Mouse (Mus musculus): ENCODE measurements at regions not wholly inside any gene's neighbourhood (a gene's known extent, or its start where the extent isn't known, plus 50 kb on each side); places are given as distances from the start of the nearest gene placed in this dataset.

- DNase-seq: no peak
These were observed 203.1 kb upstream of the Gm9833 start for GRCm38 (mm10) chr3:9884691-9885354.

- DNase-seq: peak; percentile 39 to 52
These were observed 202.3 kb upstream of the Gm9833 start for GRCm38 (mm10) chr3:9885565-9885964.

- DNase-seq: no peak
These were observed 201.8 kb upstream of the Gm9833 start for GRCm38 (mm10) chr3:9886077-9886476.

- DNase-seq: no peak
These were observed 200.9 kb upstream of the Gm9833 start for GRCm38 (mm10) chr3:9886765-9887626.

GRCm38 (mm10) chr3:9887627-9887994, 200.3 kb upstream of the Gm9833 start:
- no peak for DNase-seq

- DNase-seq: no peak
These were observed 199.9 kb upstream of the Gm9833 start for GRCm38 (mm10) chr3:9888051-9888450.

GRCm38 (mm10) chr3:9892884-9893494, 194.9 kb upstream of the Gm9833 start:
- DNase-seq: no peak

GRCm38 (mm10) chr3:9895396-9896135, 192.3 kb upstream of the Gm9833 start:
- DNase-seq: no peak

GRCm38 (mm10) chr3:9896303-9896702, 191.6 kb upstream of the Gm9833 start:
- no peak for DNase-seq

- DNase-seq: no peak
These were observed 186.2 kb upstream of the Gm9833 start for GRCm38 (mm10) chr3:9901663-9902062.

- no peak for DNase-seq
These were observed 174.6 kb upstream of the Gm9833 start for GRCm38 (mm10) chr3:9913357-9913756.

- no peak for DNase-seq
These were observed 171.3 kb upstream of the Gm9833 start for GRCm38 (mm10) chr3:9916538-9917106.

- no peak for DNase-seq
These were observed 167.6 kb upstream of the Gm9833 start for GRCm38 (mm10) chr3:9920331-9920730.

GRCm38 (mm10) chr3:9921730-9922129, 166.2 kb upstream of the Gm9833 start:
- no peak for DNase-seq

GRCm38 (mm10) chr3:9922541-9923046, 165.3 kb upstream of the Gm9833 start:
- no peak for DNase-seq

GRCm38 (mm10) chr3:9924630-9925029, 163.3 kb upstream of the Gm9833 start:
- DNase-seq: no peak

- DNase-seq: no peak
These were observed 151.0 kb upstream of the Gm9833 start for GRCm38 (mm10) chr3:9936853-9937441.

GRCm38 (mm10) chr3:9938651-9939050, 149.3 kb upstream of the Gm9833 start:
- DNase-seq: no peak

GRCm38 (mm10) chr3:9942631-9943030, 145.3 kb upstream of the Gm9833 start:
- DNase-seq: no peak

- peak; percentile 69 to 73 for DNase-seq
These were observed 140.4 kb upstream of the Gm9833 start for GRCm38 (mm10) chr3:9947357-9948065.

GRCm38 (mm10) chr3:9948114-9948513, 139.8 kb upstream of the Gm9833 start:
- DNase-seq: no peak
